Comparison of ENCODE assay signal across 1 mouse cellular context in the genomic region with DNA sequence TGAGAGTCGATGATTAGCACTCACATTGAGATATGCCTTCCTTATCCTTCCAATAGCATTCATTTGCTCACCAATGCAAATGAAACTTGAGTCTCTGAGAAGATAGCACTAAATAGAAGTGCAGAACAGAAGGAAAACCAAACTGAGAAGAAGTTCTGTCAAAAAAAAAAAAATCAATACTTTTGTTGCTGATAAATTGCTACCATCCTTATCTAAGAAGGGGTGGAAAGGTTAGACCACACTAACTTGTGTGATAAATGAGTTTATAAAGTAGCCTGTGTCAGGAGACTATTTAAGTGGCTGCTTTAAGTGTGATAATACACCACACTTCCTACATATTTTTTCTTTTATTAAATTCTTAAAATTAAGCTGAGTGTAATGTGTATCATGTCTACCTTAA.
A peak's percentile ranks its signal among the peaks of the same experiment; 100 is the strongest.
TF ChIP-seq lines count a peak whose summit lies in the region.

No protein-coding gene starts in this region.

TF ChIP-seq in MEL, 35 proteins besides CTCF, POLR2A, EP300 and RAD21 (continued from another document):
- peak; percentile 65; the same call in 1 of the 2 replicates for TF ChIP-seq ETS1 (IDR thresholded peaks at IDR 0.05; ENCODE audit: low read depth, low read length)
- TF ChIP-seq MYB (IDR thresholded peaks at IDR 0.05; ENCODE audit: low read depth, low read length): no peak
- no peak for TF ChIP-seq E2F4 (IDR thresholded peaks at IDR 0.05; ENCODE audit: borderline replicate concordance, low read depth, low read length)
- TF ChIP-seq GABPA (IDR thresholded peaks at IDR 0.05; ENCODE audit: low read depth, low read length): no peak
- peak; percentile 73 for TF ChIP-seq TCF12 (IDR thresholded peaks at IDR 0.05; ENCODE audit: low read depth, low read length)
- TF ChIP-seq RCOR1 (IDR thresholded peaks at IDR 0.05; ENCODE audit: low read depth, low read length): peak; percentile 64
- TF ChIP-seq TBP (IDR thresholded peaks at IDR 0.05; ENCODE audit: low read depth, low read length): no peak
- no peak for TF ChIP-seq KAT2A (conservative IDR thresholded peaks at IDR 0.05; ENCODE audit: low read depth, low read length)
- TF ChIP-seq SMC3 (IDR thresholded peaks at IDR 0.05; ENCODE audit: low read depth, low read length): no peak
- no peak for TF ChIP-seq POLR2AphosphoS2 (IDR thresholded peaks at IDR 0.05; ENCODE audit: low read length)
- TF ChIP-seq MYC (IDR thresholded peaks at IDR 0.05; ENCODE audit: low read depth, low read length): 0 out of 2 replicates have a peak, but pooled peaks have one; percentile 29
- TF ChIP-seq SIN3A (IDR thresholded peaks at IDR 0.05; ENCODE audit: low read length): peak; percentile 42; the same call in 1 of the 2 replicates
- no peak for TF ChIP-seq CHD2 (IDR thresholded peaks at IDR 0.05; ENCODE audit: low read length)
- no peak for TF ChIP-seq JUND (IDR thresholded peaks at IDR 0.05; ENCODE audit: low read depth, low read length)
- no peak for TF ChIP-seq UBTF (IDR thresholded peaks at IDR 0.05; ENCODE audit: borderline replicate concordance, insufficient read depth, low read depth, low read length)
- TF ChIP-seq ELF1 (IDR thresholded peaks at IDR 0.05; ENCODE audit: low read depth, low read length): no peak
- no peak for TF ChIP-seq MXI1 (IDR thresholded peaks at IDR 0.05; ENCODE audit: low read depth, low read length)
- TF ChIP-seq MAZ (IDR thresholded peaks at IDR 0.05; ENCODE audit: low read depth, low read length): no peak
- no peak for TF ChIP-seq POLR2AphosphoS5 (IDR thresholded peaks at IDR 0.05; ENCODE audit: borderline replicate concordance, low read depth, low read length)
- TF ChIP-seq USF1 (IDR thresholded peaks at IDR 0.05; ENCODE audit: low read depth, low read length): no peak
- no peak for TF ChIP-seq ZKSCAN1 (IDR thresholded peaks at IDR 0.05; ENCODE audit: low read depth, low read length)
- TF ChIP-seq TAL1 (IDR thresholded peaks at IDR 0.05; ENCODE audit: low read length): no peak
- no peak for TF ChIP-seq MEF2A (IDR thresholded peaks at IDR 0.05; ENCODE audit: extremely low read depth, insufficient replicate concordance, low read depth, low read length, poor library complexity, severe bottlenecking)
- peak; percentile 67 for TF ChIP-seq GATA1 (IDR thresholded peaks at IDR 0.05; ENCODE audit: low read depth, low read length)
- no peak for TF ChIP-seq CHD1 (IDR thresholded peaks at IDR 0.05; ENCODE audit: low read depth, low read length)
TF ChIP-seq in MEL: peak in this region for 7.
